Mouse (Mus musculus) small intestine, adult 2 months (tissue): Measurements from ENCODE around the gene Prdm16.

Source experiments
- CTCF ChIP-seq: fragments of 200-500 bp; IDR thresholded peaks from 2 replicates; pipeline ENCODE4 v1.5.1; 2012; ENCODE audit warnings: low read depth, mild to moderate bottlenecking, control low read depth, inconsistent platforms, low read length, moderate library complexity, mixed read lengths; ENCODE audit not compliant: insufficient replicate concordance, insufficient read length; ENCODE audit errors: extremely low read depth
- POLR2A ChIP-seq: fragments of 200-500 bp; IDR thresholded peaks from 2 replicates; pipeline ENCODE4 v1.6.1; 2012; ENCODE audit warnings: low read depth, mild to moderate bottlenecking, control low read depth, inconsistent platforms, low read length, moderate library complexity

GRCm38 (mm10) chr4:154662681-154663215, 26.1 kb upstream of the Prdm16 start:
- TF ChIP-seq POLR2A (no peak), CTCF (no peak)
